Mouse (Mus musculus) heart, adult 9 months (tissue): ENCODE measurements at regions not wholly inside any gene's neighbourhood (a gene's known extent, or its start where the extent isn't known, plus 50 kb on each side); places are given as distances from the start of the nearest gene placed in this dataset.

ENCODE experiments used
- DNase-seq, 2 experiments: peaks; one replicate each; pipeline ENCODE4 v3.0.0; 2022; ENCODE audit warnings: low spot score in 2 of 2

DNA sequence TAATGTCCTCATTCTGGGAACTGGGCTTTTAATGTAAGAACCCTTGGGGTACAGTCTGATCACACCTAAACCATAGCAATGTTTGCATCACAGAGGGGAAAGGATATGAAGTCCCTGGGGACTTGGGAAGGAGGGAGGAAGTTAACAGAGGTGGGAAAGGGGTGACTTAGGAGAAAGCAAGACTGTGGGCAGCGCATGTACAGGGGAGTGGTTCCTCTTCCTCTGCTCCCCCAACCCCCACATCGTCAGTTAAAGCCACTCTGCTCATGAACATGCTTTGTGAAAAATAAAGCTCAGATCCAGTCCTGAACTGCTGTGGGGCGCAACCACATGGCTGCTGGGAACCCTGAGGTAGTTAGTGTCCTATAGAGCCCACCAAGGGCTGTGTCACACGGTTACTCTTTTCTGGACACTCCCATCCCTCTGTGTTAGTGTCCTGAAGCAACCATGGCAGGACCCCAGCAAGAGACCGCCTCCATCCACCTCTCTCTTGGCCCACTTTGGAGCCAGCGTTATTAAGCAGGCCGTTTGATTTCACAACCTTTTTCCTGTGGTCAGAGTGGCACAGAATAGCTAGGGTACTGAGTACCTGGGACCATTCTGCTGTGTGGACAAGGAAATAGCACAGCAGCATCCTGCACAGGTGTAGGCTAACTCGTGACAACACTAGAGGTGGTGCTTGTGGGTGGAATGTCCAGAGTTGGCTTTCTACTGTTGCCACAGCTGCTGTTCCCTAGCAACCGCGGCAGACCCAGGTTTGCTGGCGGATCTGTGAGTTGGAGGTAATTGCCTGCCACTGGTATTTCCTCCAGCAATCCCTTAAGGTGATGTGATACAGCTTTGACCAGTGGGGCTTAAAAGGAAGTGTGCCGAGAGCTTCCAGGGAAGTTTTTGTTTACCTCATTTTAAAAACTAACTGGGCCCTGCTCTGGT lies 50.3 kb upstream of the Cpeb4 start:
- no peak for DNase-seq
